Mouse (Mus musculus) erythroblast, embryonic 14.5 days (primary cell): ENCODE results near the gene Retn.

Source experiments
- GATA1 ChIP-seq: IDR thresholded peaks from 2 replicates; pipeline ENCODE4 v1.6.1; 2012; ENCODE audit warnings: low read length, inconsistent platforms, mixed read lengths
- TAL1 ChIP-seq: IDR thresholded peaks from 3 replicates; pipeline ENCODE4 v1.6.1; 2012; ENCODE audit warnings: low read length, inconsistent platforms, mixed read lengths

- TF ChIP-seq TAL1, result no peak
- TF ChIP-seq GATA1, result no peak
Observed at GRCm38 (mm10) chr8:3679656-3680055, 24.1 kb downstream of the Retn start.
